Mouse (Mus musculus) olfactory bulb, adult 2 months (tissue): ENCODE data around the gene 3110009E18Rik.

ENCODE experiments used
- CTCF ChIP-seq: fragments of 200-500 bp; IDR thresholded peaks from 2 replicates; pipeline ENCODE4 v1.5.1; 2012; ENCODE audit warnings: low read depth, mild to moderate bottlenecking, low read length, moderate library complexity; ENCODE audit not compliant: insufficient read depth
- POLR2A ChIP-seq: fragments of 200-500 bp; IDR thresholded peaks from 2 replicates; pipeline ENCODE4 v1.6.1; 2012; ENCODE audit warnings: mild to moderate bottlenecking, low read depth, low read length, moderate library complexity; ENCODE audit not compliant: insufficient read depth

DNA sequence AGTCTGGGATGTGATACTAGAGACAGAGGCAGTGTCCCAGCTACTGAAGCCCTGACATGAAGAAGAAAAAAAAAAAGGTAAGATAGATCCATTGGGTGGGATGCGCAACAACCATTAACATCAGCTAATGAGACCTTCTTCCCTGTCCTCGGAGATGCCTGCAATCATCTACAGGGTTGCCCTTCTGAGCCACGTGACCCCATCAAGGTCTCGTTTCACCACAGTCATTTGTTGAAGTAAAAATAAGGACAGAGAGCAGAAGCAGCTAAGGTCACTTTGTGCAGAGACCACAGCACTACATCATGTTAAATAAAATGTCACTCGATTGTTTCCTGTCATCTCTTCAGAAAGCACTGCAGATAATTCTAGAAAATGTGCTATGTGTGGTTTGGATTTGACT, 82.8 kb downstream of the 3110009E18Rik start:
- no peak for TF ChIP-seq CTCF
- no peak for TF ChIP-seq POLR2A
